15 mouse cellular contexts compared by ENCODE assay signal in the genomic region with DNA sequence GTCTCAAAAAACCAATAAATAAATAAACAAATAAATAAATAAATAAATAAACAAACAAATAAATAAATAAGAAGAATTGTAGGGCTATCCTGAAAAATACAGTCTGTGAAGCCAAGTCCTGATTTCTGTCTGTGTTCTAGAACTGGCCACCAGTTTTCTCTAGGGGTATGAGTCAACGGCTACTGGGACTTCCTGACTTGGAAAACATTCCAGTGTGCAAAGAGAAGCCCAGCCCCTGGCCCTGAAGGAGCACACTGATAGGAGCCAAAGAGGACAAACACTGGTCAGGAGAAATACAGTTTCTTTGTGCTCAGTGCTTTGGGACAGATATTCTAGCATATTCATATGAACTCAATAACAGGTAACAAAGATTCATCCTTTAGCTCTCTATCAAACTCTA.
DNase-seq lines count a peak whose midpoint lies in the region; ATAC-seq and TF ChIP-seq lines count a peak whose summit lies in the region.
"Had no signal": no experiment of that assay in that cellular context is flagged by ENCODE, and none has a peak within 500 bp of the region (broad histone marks: within the 10 kb centered on the region; RNA-seq: fewer than 3 reads in every experiment).

No protein-coding gene starts in this region.

- no peaks in the 10 kb centered on the region for H3K4me1 ChIP-seq in heart, embryonic 11.5 days (ENCODE audit: control insufficient read depth, insufficient read depth, low read length)
- H3K4me1 ChIP-seq: heart, embryonic 15.5 days had no signal

- no peaks in the 10 kb centered on the region for H3K36me3 ChIP-seq in heart, embryonic 11.5 days (ENCODE audit: control insufficient read depth, insufficient read depth, low read length)
- H3K36me3 ChIP-seq: heart, embryonic 15.5 days; limb, embryonic 13.5 days; liver, embryonic 15.5 days had no signal

- TF ChIP-seq CTCF in left cerebral cortex, adult 2 months (IDR thresholded peaks at IDR 0.05), result no peak

- no peak for ATAC-seq in heart, embryonic 11.5 days (replicated peaks; ENCODE audit: insufficient number of reproducible peaks, low FRiP score, low TSS enrichment)
- ATAC-seq: hindbrain, embryonic 16.5 days had no signal

- H3K4me2 ChIP-seq in heart, embryonic 11.5 days, result no peak overlapping the region
- H3K4me2 ChIP-seq: heart, embryonic 15.5 days; limb, embryonic 13.5 days; liver, embryonic 15.5 days had no signal

- no peak overlapping the region for H3K27ac ChIP-seq in heart, embryonic 11.5 days (ENCODE audit: low read depth, low read length)
- no peak overlapping the region for H3K27ac ChIP-seq in left cerebral cortex, adult 2 months
- H3K27ac ChIP-seq: heart, embryonic 15.5 days; limb, embryonic 13.5 days; liver, embryonic 15.5 days had no signal

- no peak overlapping the region for H3K4me3 ChIP-seq in heart, embryonic 11.5 days (ENCODE audit: low read depth, low read length)
- no peak overlapping the region for H3K4me3 ChIP-seq in left cerebral cortex, adult 2 months
- H3K4me3 ChIP-seq: heart, embryonic 15.5 days; limb, embryonic 13.5 days; liver, embryonic 15.5 days had no signal

- no peaks in the 10 kb centered on the region for H3K27me3 ChIP-seq in heart, embryonic 11.5 days (ENCODE audit: control insufficient read depth, insufficient read depth, low read length)
- H3K27me3 ChIP-seq: heart, embryonic 15.5 days; limb, embryonic 13.5 days; liver, embryonic 15.5 days had no signal

- intact Hi-C loops in heart, postnatal 14 days (cut with DNase I), result no loop called here
- intact Hi-C loops in left cerebral cortex, adult 2 months (cut with DNase I), result no loop called here

- 55% methylated on average over 1 of the region's 1 CpGs for WGBS in heart, embryonic 11.5 days (ENCODE audit: insufficient replicate concordance)

- H3K9me3 ChIP-seq in heart, embryonic 11.5 days (replicated peaks; ENCODE audit: control insufficient read depth, low read length), result no peaks in the 10 kb centered on the region
- H3K9me3 ChIP-seq: heart, embryonic 15.5 days; limb, embryonic 13.5 days; liver, embryonic 15.5 days had no signal

- peak; percentile 78 to 89 for DNase-seq in heart, adult 18-20 months
- DNase-seq in NIH3T3 (ENCODE audit: low read depth), result peak; percentile 63
- DNase-seq in gastrocnemius, postnatal 10 days, result peak; percentile 13
- DNase-seq in heart, postnatal 14 days, result peak; percentile 60 to 69
- no peak for DNase-seq in thymus, postnatal 4 days
- no peak for DNase-seq in right cerebral cortex, adult 18-20 months
- DNase-seq in left cerebral cortex, adult 2 months (ENCODE audit: extremely low spot score in 1 of 2, low spot score in 2 of 2), result no peak
- DNase-seq: cerebellum, postnatal 10 days; kidney, postnatal 4 days; lung, postnatal 10 days had no signal

- no peak overlapping the region for H3K9ac ChIP-seq in heart, embryonic 11.5 days (ENCODE audit: low read depth, low read length)
- H3K9ac ChIP-seq: heart, embryonic 15.5 days; limb, embryonic 13.5 days; liver, embryonic 15.5 days had no signal

Comparison
In these comparisons a context has a peak if more than half of its experiments do, and no peak if none do; other contexts are left out.
1. DNase-seq: peak in heart, adult 18-20 months (2 of 2), NIH3T3 (single experiment), gastrocnemius, postnatal 10 days (single experiment) and heart, postnatal 14 days (2 of 2); none in thymus, postnatal 4 days (single experiment), right cerebral cortex, adult 18-20 months (single experiment) and left cerebral cortex, adult 2 months (0 of 2).